Mouse (Mus musculus): ENCODE measurements at regions not wholly inside any gene's neighbourhood (a gene's known extent, or its start where the extent isn't known, plus 50 kb on each side); places are given as distances from the start of the nearest gene placed in this dataset.
"Not testable (repeated sequence)": the region's sequence is repeated elsewhere in the genome, so short reads cannot be mapped to it uniquely, and the experiment has no call there.

GRCm38 (mm10) chr6:103809986-103810341, 299.6 kb downstream of the Chl1 start:
- no peaks in the 10 kb centered on the region for H3K9me3 ChIP-seq
- H3K36me3 ChIP-seq (replicated peaks) = no peaks in the 10 kb centered on the region
- H3K4me1 ChIP-seq = peaks cover 32% of the 10 kb centered on the region
- H3K4me3 ChIP-seq = peak overlapping the region; percentile 41
- DNase-seq (ENCODE audit: extremely low spot score, low spot score) = no peak
- 11% methylated on average over 7 of the region's 7 CpGs for WGBS
- no peak overlapping the region for H3K27ac ChIP-seq
- H3K27me3 ChIP-seq (ENCODE audit: poor library complexity, severe bottlenecking) = peaks cover 87% of the 10 kb centered on the region

- Histone ChIP-seq H3K9me3 (no peaks in the 10 kb centered on the region), H3K4me1 (peaks cover 32% of the 10 kb centered on the region), H3K27ac (no peak overlapping the region), H3K36me3 (replicated peaks) (no peaks in the 10 kb centered on the region), H3K27me3 (ENCODE audit: poor library complexity, severe bottlenecking) (peaks cover 86% of the 10 kb centered on the region), H3K4me3 (peak overlapping the region; percentile 41)
- WGBS = 2% methylated on average over 13 of the region's 13 CpGs
- DNase-seq (ENCODE audit: extremely low spot score, low spot score) = no peak
Measured at GRCm38 (mm10) chr6:103810342-103811001, 300.1 kb downstream of the Chl1 start.

- H3K27me3 ChIP-seq (ENCODE audit: poor library complexity, severe bottlenecking) = peaks cover 30% of the 10 kb centered on the region
- not testable (repeated sequence) for H3K36me3 ChIP-seq (replicated peaks); H3K27ac ChIP-seq; DNase-seq (ENCODE audit: extremely low spot score, low spot score); H3K4me3 ChIP-seq; H3K4me1 ChIP-seq; H3K9me3 ChIP-seq
- WGBS = 72% methylated on average over 5 of the region's 5 CpGs
Measured at GRCm38 (mm10) chr6:103816396-103816795, 306.0 kb downstream of the Chl1 start.

- H3K27ac ChIP-seq = no peak overlapping the region
- WGBS = 84% methylated on average over 2 of the region's 2 CpGs
- H3K36me3 ChIP-seq (replicated peaks) = no peaks in the 10 kb centered on the region
Measured at GRCm38 (mm10) chr6:103826042-103826441, 315.7 kb downstream of the Chl1 start.

GRCm38 (mm10) chr6:103827623-103828022, 317.2 kb downstream of the Chl1 start:
- WGBS = 95% methylated on average over 3 of the region's 3 CpGs
- H3K27me3 ChIP-seq (ENCODE audit: poor library complexity, severe bottlenecking) = no peaks in the 10 kb centered on the region
- H3K27ac ChIP-seq = no peak overlapping the region
- H3K4me1 ChIP-seq = no peaks in the 10 kb centered on the region
- no peak overlapping the region for H3K4me3 ChIP-seq
- no peaks in the 10 kb centered on the region for H3K36me3 ChIP-seq (replicated peaks)
- no peak for DNase-seq (ENCODE audit: extremely low spot score, low spot score)
- H3K9me3 ChIP-seq = no peaks in the 10 kb centered on the region

More at GRCm38 (mm10) chr6:103826042-103826441, 315.7 kb downstream of the Chl1 start:
- Histone ChIP-seq H3K4me1 (no peaks in the 10 kb centered on the region), H3K4me3 (no peak overlapping the region), H3K27me3 (ENCODE audit: poor library complexity, severe bottlenecking) (no peaks in the 10 kb centered on the region), H3K9me3 (no peaks in the 10 kb centered on the region)
- DNase-seq (ENCODE audit: extremely low spot score, low spot score) = no peak

GRCm38 (mm10) chr6:103828866-103829265, 318.5 kb downstream of the Chl1 start:
- DNase-seq (ENCODE audit: extremely low spot score, low spot score) = no peak
- Histone ChIP-seq H3K4me1 (no peaks in the 10 kb centered on the region), H3K4me3 (no peak overlapping the region), H3K9me3 (no peaks in the 10 kb centered on the region), H3K27me3 (ENCODE audit: poor library complexity, severe bottlenecking) (no peaks in the 10 kb centered on the region), H3K27ac (no peak overlapping the region), H3K36me3 (replicated peaks) (no peaks in the 10 kb centered on the region)
- WGBS = 93% methylated on average over 1 of the region's 1 CpGs

GRCm38 (mm10) chr6:103832301-103832700, 321.9 kb downstream of the Chl1 start:
- 86% methylated on average over 4 of the region's 4 CpGs for WGBS
- no peaks in the 10 kb centered on the region for H3K27me3 ChIP-seq (ENCODE audit: poor library complexity, severe bottlenecking)
- no peak for DNase-seq (ENCODE audit: extremely low spot score, low spot score)
- no peaks in the 10 kb centered on the region for H3K9me3 ChIP-seq
- H3K4me1 ChIP-seq = no peaks in the 10 kb centered on the region
- no peak overlapping the region for H3K27ac ChIP-seq
- H3K36me3 ChIP-seq (replicated peaks) = no peaks in the 10 kb centered on the region
- no peak overlapping the region for H3K4me3 ChIP-seq

- no peaks in the 10 kb centered on the region for H3K36me3 ChIP-seq (replicated peaks)
- 84% methylated on average over 9 of the region's 9 CpGs for WGBS
- no peaks in the 10 kb centered on the region for H3K4me1 ChIP-seq
- H3K27me3 ChIP-seq (ENCODE audit: poor library complexity, severe bottlenecking) = no peaks in the 10 kb centered on the region
- DNase-seq (ENCODE audit: extremely low spot score, low spot score) = no peak
- H3K4me3 ChIP-seq = no peak overlapping the region
- no peaks in the 10 kb centered on the region for H3K9me3 ChIP-seq
- H3K27ac ChIP-seq = no peak overlapping the region
Measured at GRCm38 (mm10) chr6:103832808-103833207, 322.4 kb downstream of the Chl1 start.

GRCm38 (mm10) chr6:103833501-103834132, 323.2 kb downstream of the Chl1 start:
- Histone ChIP-seq H3K4me3 (no peak overlapping the region), H3K4me1 (no peaks in the 10 kb centered on the region), H3K36me3 (replicated peaks) (no peaks in the 10 kb centered on the region), H3K9me3 (no peaks in the 10 kb centered on the region), H3K27ac (no peak overlapping the region), H3K27me3 (ENCODE audit: poor library complexity, severe bottlenecking) (no peaks in the 10 kb centered on the region)
- peak; percentile 42 for DNase-seq (ENCODE audit: extremely low spot score, low spot score)
- 52% methylated on average over 16 of the region's 16 CpGs for WGBS

- Histone ChIP-seq H3K9me3 (no peaks in the 10 kb centered on the region), H3K36me3 (replicated peaks) (no peaks in the 10 kb centered on the region), H3K4me1 (no peaks in the 10 kb centered on the region), H3K27ac (no peak overlapping the region), H3K4me3 (no peak overlapping the region), H3K27me3 (ENCODE audit: poor library complexity, severe bottlenecking) (no peaks in the 10 kb centered on the region)
- no peak for DNase-seq (ENCODE audit: extremely low spot score, low spot score)
- WGBS = 91% methylated on average over 8 of the region's 8 CpGs
Measured at GRCm38 (mm10) chr6:103834726-103835229, 324.4 kb downstream of the Chl1 start.

- no peaks in the 10 kb centered on the region for H3K9me3 ChIP-seq
- no peaks in the 10 kb centered on the region for H3K27me3 ChIP-seq (ENCODE audit: poor library complexity, severe bottlenecking)
- DNase-seq (ENCODE audit: extremely low spot score, low spot score) = no peak
- H3K27ac ChIP-seq = no peak overlapping the region
- no peaks in the 10 kb centered on the region for H3K4me1 ChIP-seq
- H3K4me3 ChIP-seq = no peak overlapping the region
- no peaks in the 10 kb centered on the region for H3K36me3 ChIP-seq (replicated peaks)
Measured at GRCm38 (mm10) chr6:103859787-103860186, 349.4 kb downstream of the Chl1 start.

- Histone ChIP-seq H3K27ac (no peak overlapping the region), H3K36me3 (replicated peaks) (no peaks in the 10 kb centered on the region), H3K4me1 (no peaks in the 10 kb centered on the region), H3K9me3 (no peaks in the 10 kb centered on the region), H3K27me3 (ENCODE audit: poor library complexity, severe bottlenecking) (no peaks in the 10 kb centered on the region), H3K4me3 (no peak overlapping the region)
- DNase-seq (ENCODE audit: extremely low spot score, low spot score) = no peak
- 81% methylated on average over 3 of the region's 3 CpGs for WGBS
Measured at GRCm38 (mm10) chr6:103893455-103893854, 383.1 kb downstream of the Chl1 start.

GRCm38 (mm10) chr6:103924504-103924903, 414.1 kb downstream of the Chl1 start:
- H3K27ac ChIP-seq = no peak overlapping the region
- H3K4me3 ChIP-seq = no peak overlapping the region
- no peaks in the 10 kb centered on the region for H3K4me1 ChIP-seq
- WGBS = 92% methylated on average over 1 of the region's 1 CpGs
- H3K36me3 ChIP-seq (replicated peaks) = no peaks in the 10 kb centered on the region
- H3K9me3 ChIP-seq = no peaks in the 10 kb centered on the region
- no peak for DNase-seq (ENCODE audit: extremely low spot score, low spot score)
- no peaks in the 10 kb centered on the region for H3K27me3 ChIP-seq (ENCODE audit: poor library complexity, severe bottlenecking)
